Mouse (Mus musculus): ENCODE results near the gene Kcnma1.

Kcnma1 gene

DNA sequence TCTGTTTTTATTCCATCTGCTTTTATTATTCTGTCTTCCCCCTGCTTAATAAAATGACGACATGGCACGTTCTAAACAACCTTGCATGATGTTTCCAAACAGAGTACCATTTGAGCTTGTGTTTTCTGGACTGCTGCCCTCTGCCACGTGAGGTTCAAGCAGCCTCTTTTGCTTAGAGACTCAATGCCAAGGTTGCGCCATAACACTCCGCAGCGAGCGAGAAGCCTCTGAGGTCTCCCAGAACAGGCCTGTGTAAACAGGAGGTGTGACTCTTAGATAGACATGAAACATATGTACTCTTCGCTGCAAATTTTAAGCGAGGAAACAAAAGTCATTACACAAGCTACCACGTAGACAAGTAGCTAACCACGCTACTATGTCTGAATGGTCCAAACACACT is 55.2 kb downstream of the Kcnma1 start:
- no peak for DNase-seq

GRCm38 (mm10) chr14:23957270-23957669 is 57.0 kb downstream of the Kcnma1 start:
- no peak for DNase-seq

- DNase-seq, result no peak
Observed at GRCm38 (mm10) chr14:23943876-23944275, 70.4 kb downstream of the Kcnma1 start.

- no peak for DNase-seq
Observed at GRCm38 (mm10) chr14:23943152-23943551, 71.1 kb downstream of the Kcnma1 start.

DNA sequence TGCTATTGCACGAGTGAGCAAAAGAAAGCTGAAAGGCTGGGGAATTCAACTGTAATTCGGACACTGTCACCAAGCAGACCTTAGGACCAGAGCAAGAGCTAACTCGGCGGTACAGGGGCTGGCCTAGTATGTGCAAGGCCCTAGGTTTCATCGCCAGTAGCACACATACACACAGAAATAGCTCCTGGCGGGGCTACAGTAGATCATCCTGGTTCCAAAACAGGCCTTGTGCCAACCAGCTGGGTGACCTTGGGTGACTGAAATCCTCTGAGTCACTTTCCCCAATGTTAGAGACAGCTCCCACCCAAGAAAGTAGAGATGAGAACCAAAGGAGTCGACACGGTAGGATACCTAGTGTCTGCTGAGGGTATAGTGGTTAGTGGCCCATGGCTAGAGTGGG is 72.2 kb downstream of the Kcnma1 start:
- no peak for DNase-seq

GRCm38 (mm10) chr14:23935016-23935415 is 79.3 kb downstream of the Kcnma1 start:
- no peak for DNase-seq

- no peak for DNase-seq
Observed at GRCm38 (mm10) chr14:23931671-23932071, 82.6 kb downstream of the Kcnma1 start.

- no peak for DNase-seq
Observed at GRCm38 (mm10) chr14:23929168-23929567, 85.1 kb downstream of the Kcnma1 start.

GRCm38 (mm10) chr14:23923356-23923755 is 90.9 kb downstream of the Kcnma1 start:
- no peak for DNase-seq

DNA sequence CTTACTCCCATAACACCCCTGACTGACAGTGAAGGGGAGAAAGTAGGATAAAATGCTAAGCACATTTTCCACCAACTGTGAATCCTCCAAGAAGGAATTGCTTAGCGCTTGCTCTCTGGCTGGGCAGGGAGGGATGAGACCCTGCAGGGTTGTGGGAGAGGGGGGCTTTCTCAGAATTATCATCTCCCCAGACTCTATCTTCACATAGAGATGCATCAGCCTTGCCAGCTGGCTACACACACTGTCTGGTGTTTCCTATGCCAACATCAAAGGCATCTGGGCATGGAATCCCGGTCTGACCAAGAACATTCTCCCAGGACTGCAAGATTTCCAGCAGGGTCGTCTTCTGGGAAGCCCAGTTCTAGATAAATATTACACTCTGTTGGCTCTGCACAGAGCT is 91.5 kb downstream of the Kcnma1 start:
- no peak for DNase-seq

DNA sequence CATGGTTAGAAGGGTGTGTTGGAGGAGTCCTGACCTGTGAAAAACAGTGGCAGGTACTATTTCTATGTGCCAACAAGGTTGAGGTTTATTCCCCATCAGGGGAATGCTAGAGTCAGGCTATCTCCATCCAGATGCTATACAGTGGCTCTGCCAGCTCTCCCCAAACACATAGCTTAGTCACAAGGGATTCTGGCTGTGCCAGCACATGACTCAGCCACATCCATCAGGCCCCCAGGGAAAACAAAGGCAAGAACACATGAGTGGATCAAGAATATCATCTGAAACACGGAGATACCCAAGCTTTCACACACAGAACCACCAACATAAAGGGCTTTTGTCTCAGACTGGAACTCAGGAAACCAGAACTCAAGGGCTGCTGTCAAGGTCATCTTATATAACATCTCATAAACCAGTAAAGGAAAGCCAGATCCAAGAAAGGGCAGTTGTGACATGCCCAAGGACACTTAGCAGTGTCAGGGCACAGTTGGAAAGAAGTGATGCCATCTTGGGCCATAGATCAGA is 103.1 kb downstream of the Kcnma1 start:
- DNase-seq, result no peak

DNA sequence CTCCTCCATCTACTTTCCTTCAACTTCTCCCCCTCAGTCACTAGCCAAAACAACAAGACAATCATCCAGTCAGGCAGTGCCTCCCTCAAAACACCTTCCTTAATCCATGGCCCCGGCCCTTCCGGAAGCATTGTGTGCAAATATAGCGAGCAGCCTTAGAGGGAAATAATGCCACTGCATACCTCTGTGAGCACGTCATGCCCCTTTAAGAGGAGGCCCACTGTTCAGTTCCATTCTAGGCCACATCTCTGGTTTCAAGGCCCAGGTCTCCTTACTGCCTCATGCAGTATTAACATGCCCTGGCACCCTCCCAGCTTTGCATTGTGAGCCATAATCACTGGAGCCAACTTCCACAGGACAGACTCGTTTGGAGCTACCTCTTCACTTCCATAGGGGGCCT is 105.7 kb downstream of the Kcnma1 start:
- no peak for DNase-seq

DNA sequence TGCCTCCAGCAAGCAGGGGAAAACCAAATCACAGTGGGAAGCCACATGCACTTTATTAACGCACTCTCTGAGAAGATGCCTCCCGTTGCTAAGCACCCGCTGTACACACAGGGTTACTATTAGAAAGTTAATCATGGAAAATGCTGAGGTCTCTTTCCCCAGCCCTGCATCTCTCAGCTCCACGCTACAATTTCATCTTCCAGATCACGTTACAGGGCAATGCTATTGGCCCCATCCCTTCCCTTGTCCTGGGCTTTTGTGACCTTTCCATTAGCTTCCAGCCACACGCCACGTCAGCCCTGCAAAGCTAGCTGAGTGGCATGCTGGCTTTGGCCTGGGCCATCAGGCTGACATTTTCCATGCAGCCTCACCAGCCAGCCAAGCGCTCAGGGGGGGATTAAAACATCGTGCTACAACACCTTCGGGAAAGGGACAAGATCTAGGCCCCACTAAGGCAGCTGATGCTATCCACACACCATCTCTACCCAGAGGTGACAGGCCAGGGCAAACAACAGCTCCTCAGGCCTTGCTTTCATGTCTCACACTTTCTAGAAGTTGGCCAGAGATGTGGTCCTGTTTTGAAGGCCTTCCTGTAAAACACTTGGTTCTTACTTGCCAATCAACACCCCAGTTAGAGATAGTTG is 111.5 kb downstream of the Kcnma1 start:
- no peak for DNase-seq

DNA sequence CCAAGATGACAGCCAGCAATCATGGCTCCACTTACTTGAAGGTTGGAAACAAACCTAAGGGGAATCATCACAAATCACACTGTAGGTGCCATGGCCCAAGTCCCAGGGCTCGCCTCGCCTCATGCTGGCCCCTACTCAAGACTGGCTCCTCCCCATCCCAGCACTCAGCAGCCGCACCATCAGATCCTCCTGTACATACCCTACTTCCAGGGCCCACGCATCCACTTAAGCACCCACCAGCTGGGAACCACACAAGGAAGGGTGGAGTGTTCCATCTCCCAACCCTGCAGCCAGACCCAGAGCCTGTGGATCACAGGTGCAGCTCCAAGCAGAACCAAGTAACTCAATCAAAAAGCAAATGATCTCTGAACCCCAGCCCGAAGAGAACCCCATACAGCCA is 114.8 kb downstream of the Kcnma1 start:
- DNase-seq, result no peak

DNA sequence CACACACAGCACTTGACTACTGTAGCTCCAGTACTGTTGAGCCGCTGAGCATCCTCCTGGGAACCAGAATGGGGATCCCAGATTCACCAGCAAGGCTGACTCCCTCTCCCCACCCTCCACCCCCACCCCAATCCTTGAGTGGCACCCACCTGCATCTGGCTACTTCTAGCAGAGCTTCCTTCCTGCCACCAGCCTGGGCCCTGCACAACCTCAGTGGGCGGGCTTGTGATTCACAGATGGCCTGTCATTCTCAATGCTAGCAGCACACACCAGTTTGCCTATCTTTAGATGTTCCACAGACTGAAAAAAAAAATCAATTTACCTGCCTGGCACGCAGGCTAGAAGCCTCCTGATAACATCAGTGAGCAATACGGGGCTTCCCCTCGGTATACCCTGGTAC is 116.5 kb downstream of the Kcnma1 start:
- DNase-seq, result no peak

DNA sequence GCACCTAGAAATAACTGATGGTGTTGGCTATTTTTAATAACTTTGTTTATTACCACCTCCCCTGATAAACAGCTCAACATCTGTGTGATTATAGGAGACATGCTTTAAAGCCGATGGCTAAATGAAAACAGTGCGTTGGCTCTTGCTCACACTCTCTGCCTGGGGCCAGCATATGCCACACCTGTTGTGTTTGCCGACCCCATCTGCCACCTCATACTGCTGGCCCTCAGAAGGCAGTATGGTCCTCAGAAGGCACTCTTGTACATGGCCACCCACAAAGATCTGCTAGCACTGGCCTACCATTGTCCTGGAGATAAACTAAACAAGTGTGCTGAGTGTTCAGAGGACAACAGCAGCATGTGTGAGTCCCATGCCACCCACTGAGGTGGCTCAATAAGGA is 118.3 kb downstream of the Kcnma1 start:
- DNase-seq, result no peak

DNA sequence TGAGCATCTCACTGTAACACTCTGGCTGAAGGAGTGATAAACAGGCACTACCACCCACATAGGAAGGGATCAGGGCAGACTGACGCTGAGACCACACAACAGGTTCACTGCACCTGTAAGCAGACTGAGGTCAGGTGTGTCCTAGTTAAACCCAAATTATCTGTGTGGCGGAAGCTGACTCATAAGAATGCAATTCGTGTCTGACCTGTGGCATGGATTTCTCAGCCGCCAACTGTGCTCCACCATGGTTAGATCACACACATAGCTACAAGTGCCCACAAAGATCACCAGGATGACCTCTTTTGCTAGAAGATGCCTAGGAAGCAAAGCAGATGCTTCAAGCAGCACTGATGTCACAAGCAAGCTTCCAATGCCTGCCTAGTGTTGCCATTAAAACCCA is 128.2 kb downstream of the Kcnma1 start:
- DNase-seq, result no peak

DNA sequence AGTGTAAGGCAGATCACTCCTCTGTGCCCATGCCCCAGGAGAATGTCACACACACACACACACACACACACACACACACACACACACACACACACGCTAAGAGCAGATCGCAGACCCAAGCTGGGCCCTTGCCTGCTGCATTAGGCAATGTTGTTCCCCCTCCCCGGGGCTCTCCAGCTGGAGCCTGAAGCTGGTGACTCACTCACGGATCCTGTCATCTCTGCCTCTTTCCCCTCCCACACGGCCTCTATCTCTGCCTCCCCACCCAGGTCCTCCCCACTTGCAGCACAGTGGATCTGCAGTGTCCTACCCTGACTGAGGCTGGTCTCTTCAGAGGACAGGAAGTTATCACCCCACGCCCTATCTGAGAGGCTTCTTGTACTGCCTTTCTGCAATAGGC is 128.8 kb downstream of the Kcnma1 start:
- DNase-seq, result no peak

GRCm38 (mm10) chr14:23885071-23885470 is 129.2 kb downstream of the Kcnma1 start:
- DNase-seq, result no peak

DNA sequence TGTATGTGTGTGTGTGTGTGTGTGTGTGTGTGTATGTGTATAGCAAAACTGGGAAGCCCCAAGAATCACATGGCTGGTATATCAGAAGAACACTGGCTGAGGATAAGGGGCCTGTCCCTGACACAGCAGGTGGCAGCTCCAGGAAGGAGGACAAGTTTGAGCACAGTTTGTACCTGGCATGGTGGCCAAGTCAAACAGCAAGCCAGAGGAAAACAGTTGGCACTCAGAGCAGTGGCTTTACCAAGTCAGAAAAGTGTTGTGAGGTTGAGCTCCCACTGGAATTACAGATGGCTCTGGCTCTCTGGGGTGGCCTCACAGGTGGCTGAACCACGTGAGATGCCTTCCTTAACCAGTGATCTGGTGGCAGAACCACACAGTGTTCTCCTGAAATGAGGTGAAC is 132.3 kb downstream of the Kcnma1 start:
- no peak for DNase-seq

DNA sequence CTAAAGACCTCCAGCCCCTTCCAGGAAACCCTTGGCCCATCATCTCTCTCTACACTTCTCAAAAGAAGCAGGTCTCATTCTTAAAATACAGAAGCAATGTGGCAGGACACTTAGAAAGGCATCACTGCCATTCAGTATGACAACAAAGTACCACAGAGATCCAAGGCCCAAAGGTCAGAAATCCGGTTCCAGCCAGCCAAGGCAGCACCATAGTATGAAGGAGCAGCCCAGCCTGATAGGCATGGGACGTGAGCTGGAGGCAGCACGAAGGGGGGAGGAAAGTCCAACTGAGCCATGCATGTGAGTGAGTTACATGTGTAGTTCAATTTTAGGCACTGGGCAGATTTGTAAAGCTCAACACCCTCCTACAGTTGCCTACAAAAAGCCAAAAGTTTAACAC is 135.0 kb downstream of the Kcnma1 start:
- no peak for DNase-seq

DNA sequence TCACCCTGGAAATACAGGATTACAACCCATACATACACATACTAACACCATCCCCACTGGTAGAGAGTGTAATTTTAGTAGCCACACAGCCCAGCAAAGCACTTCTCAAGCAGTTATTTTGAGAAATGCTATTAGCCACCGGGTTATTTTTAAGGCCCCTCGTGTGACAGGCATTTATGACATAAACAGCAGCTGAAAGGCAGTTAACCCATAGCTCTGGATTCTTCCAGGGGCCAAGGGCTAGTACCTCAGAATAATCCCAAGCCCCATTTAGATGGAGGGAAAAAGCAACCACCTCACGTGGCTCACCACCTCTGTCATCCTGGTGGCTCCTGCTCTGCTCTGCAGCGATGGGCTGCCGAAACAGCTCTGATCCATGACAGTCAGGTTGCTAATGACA is 136.7 kb downstream of the Kcnma1 start:
- no peak for DNase-seq

- DNase-seq, result no peak
Observed at GRCm38 (mm10) chr14:23874545-23874944, 139.7 kb downstream of the Kcnma1 start.

DNA sequence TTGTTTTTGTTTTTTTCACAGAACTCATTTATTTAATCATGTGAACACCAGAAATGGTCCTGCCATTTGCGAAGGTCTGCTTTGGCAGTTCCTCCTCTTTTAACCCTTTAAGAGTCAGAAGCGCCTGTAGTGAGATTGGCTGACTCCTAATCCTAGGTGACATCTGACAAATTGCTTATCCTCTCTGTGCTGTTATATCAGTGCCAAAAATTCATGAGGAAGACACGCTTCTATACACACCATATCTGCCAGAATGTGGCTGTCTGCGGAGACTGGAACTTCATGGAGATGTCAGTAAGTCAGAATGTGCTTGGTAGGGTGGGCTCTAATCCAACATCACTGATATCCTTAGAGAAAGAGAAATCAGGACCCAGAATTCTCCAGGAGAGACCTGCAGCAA is 157.3 kb downstream of the Kcnma1 start:
- DNase-seq, result no peak

GRCm38 (mm10) chr14:23854946-23855345 is 159.3 kb downstream of the Kcnma1 start:
- DNase-seq, result no peak

Data from cerebellum, postnatal 36 days (tissue).